Mouse (Mus musculus) hindbrain, embryonic 14.5 days (tissue): Measurements from ENCODE around the gene Robo2. TPM values are rescaled to one million over a fixed set of nuclear protein-coding genes. Genes with fewer than 3 reads are reported as not detected.

Source experiments
- ATAC-seq: fragments of 200-750 bp; cut with Nextera tagmentation; 2 replicates; pipeline ENCODE4 v1.8.0; 2017; ENCODE audit warnings: moderate number of reproducible peaks, mild to moderate bottlenecking, moderate TSS enrichment, moderate library complexity; ENCODE audit not compliant: low FRiP score
- DNase-seq: peaks from one replicate; pipeline ENCODE4 v3.0.0-alpha.2; 2015; ENCODE audit warnings: low spot score
- H3K27ac ChIP-seq: fragments of 300-500 bp; sonication (generic); 2 replicates; pipeline ENCODE4 v1.5.1; 2014; ENCODE audit warnings: mild to moderate bottlenecking, moderate library complexity
- H3K27me3 ChIP-seq: fragments of 300-500 bp; sonication (generic); 2 replicates; pipeline ENCODE4 v1.6.1; 2014; ENCODE audit warnings: mild to moderate bottlenecking, low read length, mixed read lengths; ENCODE audit not compliant: control insufficient read depth, insufficient read depth
- H3K36me3 ChIP-seq: fragments of 300-500 bp; sonication (generic); replicated peaks from 2 replicates; pipeline ENCODE4 v1.6.1; 2014; ENCODE audit not compliant: control insufficient read depth, insufficient read depth
- H3K4me1 ChIP-seq: fragments of 300-500 bp; sonication (generic); replicated peaks from 2 replicates; pipeline ENCODE4 v1.6.1; 2014; ENCODE audit warnings: antibody characterized with exemption, low read length, mixed read lengths; ENCODE audit not compliant: control insufficient read depth, insufficient read depth
- H3K4me2 ChIP-seq: fragments of 300-500 bp; sonication (generic); replicated peaks from 2 replicates; pipeline ENCODE4 v1.6.1; 2014; ENCODE audit warnings: mild to moderate bottlenecking, moderate library complexity
- H3K4me3 ChIP-seq: fragments of 300-500 bp; sonication (generic); replicated peaks from 2 replicates; pipeline ENCODE4 v1.5.1; 2014; ENCODE audit warnings: mild to moderate bottlenecking, low read length
- H3K9ac ChIP-seq: fragments of 300-500 bp; sonication (generic); 2 replicates; pipeline ENCODE4 v1.6.1; 2014
- H3K9me3 ChIP-seq: fragments of 300-500 bp; sonication (generic); 2 replicates; pipeline ENCODE4 v1.6.1; 2016; ENCODE audit warnings: low read length; ENCODE audit not compliant: control insufficient read depth
- WGBS: fragments of 180-500 bp; shearing (Covaris S2); extraction: QIAGEN DNeasy Blood & Tissue Kit; methylation state at CpG from one replicate; pipeline ENCODE4 v1.1.7; 2014; 5-methylcytosine and 5-hydroxymethylcytosine counted together
- polyA plus RNA-seq: library from polyadenylated mRNA; unstranded; fragments of >200 nt; fragmentation: Nextera tagmentation; extraction: Ambion mirVana; gene quantifications from 2 replicates; pipeline ENCODE4 v1.2.1, GENCODE M21; 2014

Robo2 gene
- polyA plus RNA-seq, 1 experiment from 2014 or later: 121 TPM

- ATAC-seq (no peak), DNase-seq (no peak)
- Histone ChIP-seq H3K9ac (no peak overlapping the region), H3K4me3 (no peak overlapping the region), H3K36me3 (no peaks in the 10 kb centered on the region), H3K4me2 (no peak overlapping the region), H3K27ac (no peak overlapping the region), H3K4me1 (peaks cover 28% of the 10 kb centered on the region), H3K9me3 (no peaks in the 10 kb centered on the region), H3K27me3 (no peaks in the 10 kb centered on the region)
- 65% methylated on average over 1 of the region's 1 CpGs for WGBS
Measured at GRCm38 (mm10) chr16:74372876-74373275, 38.7 kb downstream of the Robo2 start.

GRCm38 (mm10) chr16:74348437-74348836 is 63.2 kb downstream of the Robo2 start:
- no peaks in the 10 kb centered on the region for H3K9me3 ChIP-seq
- DNase-seq: no peak
- H3K4me3 ChIP-seq: no peak overlapping the region
- no peak overlapping the region for H3K4me2 ChIP-seq
- no peaks in the 10 kb centered on the region; the same call in 1 of the 2 replicates for H3K4me1 ChIP-seq
- no peak for ATAC-seq
- H3K9ac ChIP-seq: no peak overlapping the region
- no peak overlapping the region for H3K27ac ChIP-seq
- H3K27me3 ChIP-seq: no peaks in the 10 kb centered on the region
- 54% methylated on average over 6 of the region's 6 CpGs for WGBS
- 0 out of 2 replicates have a peak, but pooled peaks cover 5% of the 10 kb centered on the region for H3K36me3 ChIP-seq

- Histone ChIP-seq H3K4me2 (no peak overlapping the region), H3K36me3 (no peaks in the 10 kb centered on the region), H3K4me1 (no peaks in the 10 kb centered on the region), H3K27ac (no peak overlapping the region), H3K9ac (no peak overlapping the region), H3K4me3 (no peak overlapping the region), H3K9me3 (no peaks in the 10 kb centered on the region), H3K27me3 (no peaks in the 10 kb centered on the region)
- 0 out of 2 replicates have a peak, but pooled peaks have one; percentile 21 for ATAC-seq
- DNase-seq: no peak
- WGBS: 53% methylated on average over 9 of the region's 9 CpGs
Measured at GRCm38 (mm10) chr16:74338969-74339630, 72.5 kb downstream of the Robo2 start.

GRCm38 (mm10) chr16:74321666-74322371 is 89.8 kb downstream of the Robo2 start:
- Histone ChIP-seq H3K9ac (no peak overlapping the region), H3K4me2 (no peak overlapping the region), H3K27ac (no peak overlapping the region), H3K36me3 (no peaks in the 10 kb centered on the region), H3K4me1 (0 out of 2 replicates have a peak, but pooled peaks cover 4% of the 10 kb centered on the region), H3K9me3 (no peaks in the 10 kb centered on the region), H3K27me3 (no peaks in the 10 kb centered on the region), H3K4me3 (no peak overlapping the region)
- DNase-seq: no peak
- WGBS: 25% methylated on average over 9 of the region's 9 CpGs
- peak; percentile 34; the same call in 1 of the 2 replicates for ATAC-seq

GRCm38 (mm10) chr16:74316150-74316549 is 95.5 kb downstream of the Robo2 start:
- Histone ChIP-seq H3K4me3 (no peak overlapping the region), H3K4me1 (no peaks in the 10 kb centered on the region; the same call in 1 of the 2 replicates), H3K9me3 (no peaks in the 10 kb centered on the region), H3K4me2 (no peak overlapping the region), H3K27ac (no peak overlapping the region), H3K27me3 (no peaks in the 10 kb centered on the region), H3K36me3 (no peaks in the 10 kb centered on the region), H3K9ac (0 out of 2 replicates have a peak overlapping the region, but pooled peaks have one; percentile 24)
- DNase-seq (no peak), ATAC-seq (0 out of 2 replicates have a peak, but pooled peaks have one; percentile 43)
- 36% methylated on average over 7 of the region's 7 CpGs for WGBS

- Histone ChIP-seq H3K27me3 (no peaks in the 10 kb centered on the region), H3K4me1 (no peaks in the 10 kb centered on the region; the same call in 1 of the 2 replicates), H3K9ac (no peak overlapping the region), H3K9me3 (no peaks in the 10 kb centered on the region), H3K4me3 (no peak overlapping the region), H3K4me2 (no peak overlapping the region), H3K27ac (no peak overlapping the region), H3K36me3 (no peaks in the 10 kb centered on the region)
- 29% methylated on average over 4 of the region's 4 CpGs for WGBS
- DNase-seq (no peak), ATAC-seq (no peak)
Measured at GRCm38 (mm10) chr16:74313222-74313621, 98.4 kb downstream of the Robo2 start.

- Histone ChIP-seq H3K36me3 (no peaks in the 10 kb centered on the region), H3K4me3 (no peak overlapping the region), H3K4me2 (no peak overlapping the region), H3K27me3 (no peaks in the 10 kb centered on the region), H3K4me1 (peaks cover 3% of the 10 kb centered on the region; the same call in 1 of the 2 replicates), H3K27ac (no peak overlapping the region), H3K9me3 (no peaks in the 10 kb centered on the region), H3K9ac (no peak overlapping the region)
- DNase-seq (no peak), ATAC-seq (peak; percentile 43; the same call in 1 of the 2 replicates)
- 9% methylated on average over 6 of the region's 6 CpGs for WGBS
Measured at GRCm38 (mm10) chr16:74307543-74307887, 104.1 kb downstream of the Robo2 start.

- Histone ChIP-seq H3K36me3 (no peaks in the 10 kb centered on the region), H3K27ac (no peak overlapping the region), H3K9ac (no peak overlapping the region), H3K9me3 (no peaks in the 10 kb centered on the region), H3K4me1 (peaks cover 3% of the 10 kb centered on the region; the same call in 1 of the 2 replicates), H3K4me3 (no peak overlapping the region), H3K27me3 (no peaks in the 10 kb centered on the region), H3K4me2 (no peak overlapping the region)
- peak; percentile 62 for ATAC-seq
- WGBS: 20% methylated on average over 5 of the region's 5 CpGs
- DNase-seq: no peak
Measured at GRCm38 (mm10) chr16:74306876-74307542, 104.6 kb downstream of the Robo2 start.

GRCm38 (mm10) chr16:74287878-74288277 is 123.7 kb downstream of the Robo2 start:
- DNase-seq (no peak), ATAC-seq (no peak; the same call in 1 of the 2 replicates)
- Histone ChIP-seq H3K27me3 (no peaks in the 10 kb centered on the region), H3K27ac (no peak overlapping the region), H3K4me1 (no peaks in the 10 kb centered on the region), H3K9ac (no peak overlapping the region), H3K4me3 (no peak overlapping the region), H3K9me3 (no peaks in the 10 kb centered on the region), H3K4me2 (no peak overlapping the region), H3K36me3 (no peaks in the 10 kb centered on the region)
- WGBS: 60% methylated on average over 8 of the region's 8 CpGs
